Mouse (Mus musculus) Patski (cell line): ENCODE data around the gene Sprr3. TPM values are rescaled to one million over a fixed set of nuclear protein-coding genes. Genes with fewer than 3 reads are reported as not detected.

Experiments used
- ATAC-seq: fragments of 100-300 bp; one replicate; pipeline ENCODE4 v1.8.0; 2021
- CTCF ChIA-PET: fragments of 350-600 bp; sonication (Branson Sonifier 250); formaldehyde crosslinking; loops from one replicate; lab custom pipeline; 2022; ENCODE audit warnings: inconsistent platforms; lab: Charles Lee
- POLR2A ChIA-PET: fragments of 350-600 bp; sonication (Branson Sonifier 250); formaldehyde crosslinking; loops from one replicate; lab custom pipeline; 2022; ENCODE audit warnings: antibody characterized with exemption, inconsistent platforms; lab: Charles Lee
- DNase-seq: peaks from one replicate; pipeline ENCODE4 v3.0.0-alpha.2; 2011; ENCODE audit warnings: low read depth, low spot score
- H3K27me3 ChIP-seq: fragments of 371-371 bp; one replicate; pipeline ENCODE4 v1.5.1; 2021
- CTCF ChIP-seq: fragments of 100-300 bp; IDR thresholded peaks from one replicate; pipeline ENCODE4 v1.5.1; 2021
- in situ Hi-C: fragments of 300-500 bp; cut with MboI; formaldehyde crosslinking; loops from 3 replicates; pipeline ENCODE4 v1.11.1; 2018; ENCODE audit warnings: low pct_unique_long_range_greater_than_20kb, mixed read lengths
- polyA plus RNA-seq: library from polyadenylated mRNA; unstranded; gene quantifications from one replicate; pipeline ENCODE4 v1.2.3, GENCODE M21; 2021

The Sprr3 gene
- polyA plus RNA-seq, 1 experiment from 2014 or later: not detected

DNA sequence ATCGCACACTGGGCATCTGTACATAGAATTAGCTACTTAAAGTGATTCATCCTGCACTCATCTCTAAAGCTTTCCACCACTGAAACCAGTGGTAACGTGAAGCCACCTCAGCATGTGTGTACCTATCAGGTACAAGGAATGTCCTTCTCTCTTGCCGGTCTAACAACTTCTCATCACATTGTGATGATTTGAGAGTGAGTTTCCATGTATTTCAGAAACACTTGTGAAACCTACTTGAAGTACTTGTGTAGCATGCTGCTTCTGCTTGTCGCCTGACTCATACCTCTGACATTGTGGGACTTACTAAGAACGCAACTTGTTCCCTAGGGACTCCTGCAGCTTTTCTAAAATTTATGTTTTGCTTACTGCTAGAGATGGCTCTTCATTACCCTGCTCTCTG lies 3.4 kb downstream of the Sprr3 start:
- in situ Hi-C loops: no loop called here
- ChIA-PET CTCF (interaction anchor here (1.0 to 1.6 kb wide), 2 partner anchors 12 to 16 kb away, joined by 4 to 5 read pairs; no protein-coding TSS in a partner anchor), POLR2A (no interaction called here)
- TF ChIP-seq CTCF: no peak
- H3K27me3 ChIP-seq: no peaks in the 10 kb centered on the region
- DNase-seq (no peak), ATAC-seq (no peak)

DNA sequence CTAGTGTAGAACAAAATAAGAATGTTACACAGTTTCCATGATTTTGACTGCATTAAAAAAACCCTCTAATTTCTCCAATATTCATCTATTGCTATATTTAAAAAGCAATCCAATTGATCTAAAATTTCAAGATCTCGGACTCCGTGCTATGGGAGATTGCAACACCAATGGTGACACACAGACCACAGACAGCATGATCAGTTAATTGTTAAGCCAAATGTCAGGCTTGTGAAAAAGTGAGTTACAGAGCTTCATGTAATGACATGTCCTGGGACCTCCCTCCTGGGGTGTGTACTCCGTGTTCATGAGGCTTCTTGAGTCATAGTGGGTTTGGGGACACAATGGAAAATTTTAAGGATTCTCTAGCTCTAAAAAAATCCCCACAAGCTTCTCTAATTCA lies 18.3 kb downstream of the Sprr3 start:
- TF ChIP-seq CTCF: no peak
- ChIA-PET POLR2A (interaction anchor here (0.6 to 0.7 kb wide), 3 partner anchors 24 to 1887 kb away, joined by 3 read pairs; no protein-coding TSS in a partner anchor), CTCF (interaction anchor here (0.8 to 1.3 kb wide), 4 partner anchors 9 to 291 kb away, joined by 3 to 5 read pairs (median 4); no protein-coding TSS in a partner anchor)
- DNase-seq (no peak), ATAC-seq (peak; percentile 19)
- in situ Hi-C loops: no loop called here
- H3K27me3 ChIP-seq: peaks cover 3% of the 10 kb centered on the region

DNA sequence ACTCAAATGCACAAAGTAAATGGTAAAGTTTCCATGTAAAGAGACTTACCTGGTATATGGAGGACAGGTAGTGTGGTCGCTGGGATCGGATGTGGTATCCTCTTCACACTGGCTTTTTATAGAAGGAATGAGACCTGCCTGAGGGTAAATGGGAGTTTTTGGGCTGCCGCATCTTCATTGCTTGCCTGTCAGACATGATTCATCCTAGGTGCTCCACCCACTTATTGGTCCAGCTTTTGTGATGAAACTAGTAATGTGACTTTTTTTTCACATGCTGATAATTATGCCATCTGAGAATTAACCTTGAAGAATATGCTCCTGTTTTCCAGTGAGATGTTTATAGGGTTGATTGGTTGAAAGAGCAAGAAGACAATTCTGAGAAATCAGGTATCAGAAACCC lies 19.8 kb downstream of the Sprr3 start, which contains the start of gene Sprr1b:
Gene Sprr1b, minus strand, starts transcription at position 101 of the 400 bp plus-strand sequence.
- no peaks in the 10 kb centered on the region for H3K27me3 ChIP-seq
- no peak for DNase-seq
- TF ChIP-seq CTCF: no peak
- in situ Hi-C loops: no loop called here
- POLR2A ChIA-PET: no interaction called here
- CTCF ChIA-PET: no interaction called here
- ATAC-seq: no peak

DNA sequence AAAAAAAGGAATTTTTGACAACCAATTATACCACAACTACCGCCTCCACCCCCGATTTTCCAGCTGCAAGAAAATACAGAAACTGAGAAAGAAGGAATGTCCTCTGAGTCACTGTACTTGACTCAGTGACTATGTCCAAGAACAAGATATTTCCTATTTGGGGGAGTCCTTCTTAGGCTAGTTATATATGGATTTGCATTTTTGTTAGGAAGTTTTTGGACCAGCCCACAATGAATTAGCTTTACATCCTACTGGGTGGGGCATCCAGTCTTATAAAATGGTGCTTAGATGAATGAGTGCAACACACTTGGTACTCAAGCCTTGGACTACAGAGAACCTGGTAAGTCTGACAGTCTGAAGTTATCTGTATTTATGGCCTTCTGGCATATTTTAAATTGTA lies 26.2 kb downstream of the Sprr3 start, which contains the start of gene Sprr2k:
Gene Sprr2k, plus strand, starts transcription at position 301 of the 400 bp plus-strand sequence.
- ChIA-PET CTCF (interaction anchor here (1.1 kb wide), 1 partner anchor 13 kb away, joined by 3 read pairs; no protein-coding TSS in a partner anchor), POLR2A (no interaction called here)
- in situ Hi-C loops: no loop called here

DNA sequence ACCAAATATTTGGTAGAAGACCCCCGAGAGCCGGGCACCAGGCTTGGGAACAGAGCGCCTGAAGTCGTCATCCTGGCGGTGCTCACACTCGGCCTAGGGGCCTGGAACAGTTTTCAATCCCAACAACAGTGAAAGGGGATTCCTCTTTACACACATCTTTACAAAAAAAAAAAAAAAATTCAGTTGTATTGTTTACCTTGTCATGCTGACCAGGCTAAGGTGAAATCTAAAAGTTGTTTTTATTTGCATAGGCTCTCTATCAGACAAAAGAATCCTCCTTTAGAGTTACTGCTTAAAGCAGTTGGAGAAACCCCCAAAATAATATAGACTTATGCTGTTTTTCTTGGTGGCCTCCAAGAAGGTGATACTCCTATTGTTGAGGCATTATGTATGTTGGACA lies 29.2 kb downstream of the Sprr3 start, which contains the start of gene Gm9774:
Gene Gm9774, minus strand, starts transcription at position 101 of the 400 bp plus-strand sequence.
- in situ Hi-C loops: no loop called here
- ATAC-seq: no peak
- POLR2A ChIA-PET: no interaction called here
- H3K27me3 ChIP-seq: peaks cover 4% of the 10 kb centered on the region
- CTCF ChIA-PET: no interaction called here
- TF ChIP-seq CTCF: no peak
- DNase-seq: no peak

More for the DNA sequence above, 26.2 kb downstream of the Sprr3 start, which contains the start of gene Sprr2k:
- H3K27me3 ChIP-seq: no peaks in the 10 kb centered on the region
- no peak for DNase-seq
- no peak for ATAC-seq
- TF ChIP-seq CTCF: no peak

DNA sequence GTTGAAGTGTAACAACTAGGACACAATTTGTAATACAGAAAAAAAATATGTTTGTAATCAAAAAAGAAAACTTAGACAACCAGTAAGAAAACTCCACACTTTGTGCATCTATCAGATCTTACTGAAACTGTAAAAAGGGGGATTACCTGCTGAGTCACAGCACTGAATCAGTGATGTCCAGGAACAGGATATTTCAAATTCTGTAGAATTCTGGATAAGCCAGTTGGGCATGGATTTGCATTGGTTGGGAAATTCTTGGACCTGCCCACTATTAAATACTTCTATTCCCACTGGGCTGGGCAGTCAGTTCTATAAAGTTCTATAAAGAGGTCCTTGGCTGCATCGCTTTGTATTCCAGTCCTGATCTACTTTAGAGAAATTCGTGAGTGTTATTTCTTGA lies 40.7 kb downstream of the Sprr3 start, which contains the start of gene Sprr2j-ps:
Gene Sprr2j-ps, plus strand, starts transcription at position 301 of the 400 bp plus-strand sequence.
- H3K27me3 ChIP-seq: peaks cover 5% of the 10 kb centered on the region
- no peak for DNase-seq
- in situ Hi-C loops: no loop called here
- no peak for ATAC-seq
- POLR2A ChIA-PET: no interaction called here
- no peak for TF ChIP-seq CTCF
- CTCF ChIA-PET: no interaction called here

- peaks cover 20% of the 10 kb centered on the region for H3K27me3 ChIP-seq
- no peak for DNase-seq
- ChIA-PET POLR2A (no interaction called here), CTCF (no interaction called here)
- ATAC-seq: no peak
- TF ChIP-seq CTCF: no peak
- in situ Hi-C loops: no loop called here
Measured at GRCm38 (mm10) chr3:92407691-92408090, 50.8 kb downstream of the Sprr3 start, which contains the start of gene Sprr2i. Sprr2i (plus strand) TSS chr3:92407991.

Other genes with a start within 250 kb of the Sprr3 start
- not detected for gene Sprr2a1, start 242.9 kb downstream of the Sprr3 start, polyA plus RNA-seq
- 0.19 TPM for gene Sprr2a2, start 242.8 kb downstream of the Sprr3 start, polyA plus RNA-seq
- not detected for gene Sprr2a3, start 173.3 kb downstream of the Sprr3 start, polyA plus RNA-seq
- gene Sprr2b, start 142.1 kb downstream of the Sprr3 start, polyA plus RNA-seq: not detected
- gene Sprr2d, start 119.6 kb downstream of the Sprr3 start, polyA plus RNA-seq: not detected
- not detected for gene Sprr2e, start 106.6 kb downstream of the Sprr3 start, polyA plus RNA-seq
- gene Sprr2f, start 93.5 kb downstream of the Sprr3 start, polyA plus RNA-seq: not detected
- gene Sprr2h, start 73.0 kb downstream of the Sprr3 start, polyA plus RNA-seq: not detected
- not detected for gene Sprr2i, start 50.7 kb downstream of the Sprr3 start, polyA plus RNA-seq
- gene Sprr2j-ps, start 40.6 kb downstream of the Sprr3 start, polyA plus RNA-seq: not detected
- gene Gm9774, start 29.3 kb downstream of the Sprr3 start, polyA plus RNA-seq: 11.3 TPM
- not detected for gene Sprr2k, start 26.1 kb downstream of the Sprr3 start, polyA plus RNA-seq
- 0.19 TPM for gene Sprr1b, start 19.9 kb downstream of the Sprr3 start, polyA plus RNA-seq
- 14.1 TPM for gene Sprr1a, start 27.2 kb upstream of the Sprr3 start, polyA plus RNA-seq
- not detected for gene Sprr4, start 41.8 kb upstream of the Sprr3 start, polyA plus RNA-seq
- not detected for gene 2310046K23Rik, start 75.8 kb upstream of the Sprr3 start, polyA plus RNA-seq
- not detected for gene Ivl, start 115.0 kb upstream of the Sprr3 start, polyA plus RNA-seq
- not detected for gene Smcp, start 130.3 kb upstream of the Sprr3 start, polyA plus RNA-seq
- not detected for gene 2210017I01Rik, start 148.8 kb upstream of the Sprr3 start, polyA plus RNA-seq
- gene Lce6a, start 162.9 kb upstream of the Sprr3 start, polyA plus RNA-seq: not detected
- not detected for gene Lce1a1, start 189.6 kb upstream of the Sprr3 start, polyA plus RNA-seq
- gene Lce1b, start 198.2 kb upstream of the Sprr3 start, polyA plus RNA-seq: not detected
- gene Lce1a2, start 211.6 kb upstream of the Sprr3 start, polyA plus RNA-seq: not detected
- not detected for gene Lce1c, start 220.5 kb upstream of the Sprr3 start, polyA plus RNA-seq
- gene Lce1d, start 228.5 kb upstream of the Sprr3 start, polyA plus RNA-seq: not detected